Mouse (Mus musculus) ES-Bruce4 (cell line): ENCODE results near the gene Kank1. TPM values are rescaled to one million over a fixed set of nuclear protein-coding genes. Genes with fewer than 3 reads are reported as not detected.

Experiments
- H3K27ac ChIP-seq: 2 replicates; pipeline ENCODE4 v1.5.1; 2012; ENCODE audit warnings: low read length, inconsistent platforms; ENCODE audit not compliant: insufficient read depth
- H3K27me3 ChIP-seq: 2 replicates; pipeline ENCODE4 v1.6.1; 2012; ENCODE audit warnings: mild to moderate bottlenecking, low read length, inconsistent platforms; ENCODE audit not compliant: control insufficient read depth, poor library complexity, insufficient read depth, severe bottlenecking
- H3K36me3 ChIP-seq: 2 replicates; pipeline ENCODE4 v1.6.1; 2012; ENCODE audit warnings: inconsistent platforms, mild to moderate bottlenecking, low read length, moderate library complexity; ENCODE audit not compliant: control insufficient read depth, poor library complexity, insufficient read depth, severe bottlenecking
- H3K4me1 ChIP-seq: one replicate; pipeline ENCODE4 v1.8.1; 2011; ENCODE audit warnings: low read length; ENCODE audit not compliant: control insufficient read depth, insufficient read depth
- H3K4me3 ChIP-seq: 2 replicates; pipeline ENCODE4 v1.5.1; 2011; ENCODE audit warnings: low read depth, mild to moderate bottlenecking, low read length
- H3K9ac ChIP-seq: 2 replicates; pipeline ENCODE4 v1.6.1; 2012; ENCODE audit warnings: low read depth, mild to moderate bottlenecking, inconsistent platforms; ENCODE audit not compliant: poor library complexity, severe bottlenecking
- H3K9me3 ChIP-seq: replicated peaks from 2 replicates; pipeline ENCODE4 v1.6.1; 2012; ENCODE audit warnings: mild to moderate bottlenecking, low read length, inconsistent platforms; ENCODE audit not compliant: control insufficient read depth, poor library complexity, insufficient read depth, severe bottlenecking
- CTCF ChIP-seq: IDR thresholded peaks from one replicate; pipeline ENCODE4 v1.8.1; 2011; ENCODE audit warnings: low read depth, low read length
- EP300 ChIP-seq: IDR thresholded peaks from 2 replicates; pipeline ENCODE4 v1.6.1; 2011; ENCODE audit warnings: low read depth, low read length; ENCODE audit not compliant: insufficient read depth
- POLR2A ChIP-seq: IDR thresholded peaks from one replicate; pipeline ENCODE4 v1.8.1; 2011; ENCODE audit warnings: low read length; ENCODE audit not compliant: insufficient read depth
- polyA plus RNA-seq: library from polyadenylated mRNA; stranded (reverse); fragments of >200 nt; gene quantifications from 2 replicates; pipeline ENCODE4 v1.2.4, GENCODE M21; 2011; ENCODE audit warnings: low read depth; ENCODE audit not compliant: missing spikeins, insufficient read depth, insufficient read length

The Kank1 gene
- 41.5 and 44.1 TPM in 2 replicates for polyA plus RNA-seq

- Histone ChIP-seq H3K36me3 (no peaks in the 10 kb centered on the region), H3K27ac (0 out of 2 replicates have a peak within 1 kb of the TSS, but pooled peaks have one; percentile 5), H3K27me3 (no peaks in the 10 kb centered on the region), H3K9me3 (no peaks in the 10 kb centered on the region), H3K9ac (peak within 1 kb of the TSS; percentile 66), H3K4me3 (peak within 1 kb of the TSS; percentile 92), H3K4me1 (no peaks in the 10 kb centered on the region)
- TF ChIP-seq CTCF (no peak), EP300 (peak; percentile 56; the same call in 1 of the 2 replicates), POLR2A (peak; percentile 22)
Observed at GRCm38 (mm10) chr19:25236596-25237491, at the start of gene Kank1. Kank1 (plus strand) TSS chr19:25236975.

- Histone ChIP-seq H3K27ac (no peak overlapping the region), H3K4me3 (peak overlapping the region; percentile 28), H3K9me3 (peaks cover 5% of the 10 kb centered on the region; the same call in 1 of the 2 replicates), H3K27me3 (0 out of 2 replicates have a peak, but pooled peaks cover 2% of the 10 kb centered on the region), H3K9ac (no peak overlapping the region), H3K36me3 (no peaks in the 10 kb centered on the region), H3K4me1 (no peaks in the 10 kb centered on the region)
- no peak for TF ChIP-seq CTCF
- TF ChIP-seq EP300, result no peak
- TF ChIP-seq POLR2A, result no peak
Observed at GRCm38 (mm10) chr19:25187681-25188080, 49.1 kb upstream of the Kank1 start.

- Histone ChIP-seq H3K4me3 (no peak overlapping the region), H3K9ac (no peak overlapping the region), H3K4me1 (no peaks in the 10 kb centered on the region), H3K27me3 (no peaks in the 10 kb centered on the region), H3K9me3 (peaks cover 5% of the 10 kb centered on the region; the same call in 1 of the 2 replicates), H3K27ac (no peak overlapping the region), H3K36me3 (no peaks in the 10 kb centered on the region)
- TF ChIP-seq POLR2A (no peak), CTCF (no peak), EP300 (no peak)
Observed at GRCm38 (mm10) chr19:25193751-25194150, 43.0 kb upstream of the Kank1 start.

GRCm38 (mm10) chr19:25200081-25200860, 36.5 kb upstream of the Kank1 start:
- Histone ChIP-seq H3K27me3 (no peaks in the 10 kb centered on the region), H3K9ac (no peak overlapping the region), H3K27ac (no peak overlapping the region), H3K4me1 (no peaks in the 10 kb centered on the region), H3K36me3 (no peaks in the 10 kb centered on the region), H3K4me3 (no peak overlapping the region), H3K9me3 (peaks cover 5% of the 10 kb centered on the region)
- no peak for TF ChIP-seq POLR2A

GRCm38 (mm10) chr19:25203077-25203476, 33.7 kb upstream of the Kank1 start:
- no peaks in the 10 kb centered on the region for H3K4me1 ChIP-seq
- no peak for TF ChIP-seq EP300
- TF ChIP-seq POLR2A, result no peak
- no peak for TF ChIP-seq CTCF
- H3K9me3 ChIP-seq, result peaks cover 5% of the 10 kb centered on the region
- no peaks in the 10 kb centered on the region for H3K27me3 ChIP-seq
- H3K9ac ChIP-seq, result no peak overlapping the region
- no peak overlapping the region for H3K4me3 ChIP-seq
- H3K36me3 ChIP-seq, result no peaks in the 10 kb centered on the region
- no peak overlapping the region for H3K27ac ChIP-seq
